Mouse (Mus musculus): ENCODE results near the gene Tmtc2. TPM values are rescaled to one million over a fixed set of nuclear protein-coding genes. Genes with fewer than 3 reads are reported as not detected.

Tmtc2 gene
- total RNA-seq, 2 experiments from 2014 or later, result 11.5 to 12.7 TPM

GRCm38 (mm10) chr10:105232864-105233263 is 341.4 kb downstream of the Tmtc2 start:
- no peak overlapping the region for H3K27ac ChIP-seq
- intact Hi-C loops (cut with DNase I), result no loop called here
- DNase-seq (ENCODE audit: extremely low spot score in 1 of 2, low spot score in 2 of 2), result no peak
- TF ChIP-seq CTCF (IDR thresholded peaks at IDR 0.05), result no peak
- H3K4me3 ChIP-seq, result no peak overlapping the region

- intact Hi-C loops (cut with DNase I), result no loop called here
- no peak overlapping the region for H3K27ac ChIP-seq
- H3K4me3 ChIP-seq, result no peak overlapping the region
- TF ChIP-seq CTCF (IDR thresholded peaks at IDR 0.05), result no peak
- DNase-seq (ENCODE audit: extremely low spot score in 1 of 2, low spot score in 2 of 2), result no peak
These were observed 343.8 kb downstream of the Tmtc2 start for GRCm38 (mm10) chr10:105230416-105230815.

GRCm38 (mm10) chr10:105228623-105229022 is 345.6 kb downstream of the Tmtc2 start:
- no peak for DNase-seq (ENCODE audit: extremely low spot score in 1 of 2, low spot score in 2 of 2)
- H3K4me3 ChIP-seq, result no peak overlapping the region
- H3K27ac ChIP-seq, result no peak overlapping the region
- no peak for TF ChIP-seq CTCF (IDR thresholded peaks at IDR 0.05)
- intact Hi-C loops (cut with DNase I), result no loop called here

DNA sequence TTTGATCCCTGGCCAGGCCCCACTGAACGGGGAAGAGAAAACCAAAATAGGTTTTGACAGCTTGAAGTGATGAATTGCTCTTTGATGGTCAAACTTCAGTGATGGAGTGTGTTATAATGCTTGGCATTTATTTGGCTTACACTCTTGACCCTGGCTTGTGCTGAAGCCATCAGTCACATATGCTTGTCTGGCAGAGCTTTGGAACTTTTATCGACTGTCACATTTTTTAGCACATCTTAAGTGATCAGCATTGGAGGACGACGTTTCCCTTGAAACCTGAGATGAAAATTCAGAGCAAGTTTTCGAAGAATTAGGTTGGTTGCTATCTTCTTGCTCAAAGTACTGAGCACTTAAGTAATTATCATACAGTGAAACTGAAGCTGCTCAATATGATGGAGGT is 346.6 kb downstream of the Tmtc2 start:
- intact Hi-C loops (cut with DNase I), result no loop called here
- TF ChIP-seq CTCF (IDR thresholded peaks at IDR 0.05), result no peak
- Histone ChIP-seq H3K4me3 (no peak overlapping the region), H3K27ac (no peak overlapping the region)
- no peak for DNase-seq (ENCODE audit: extremely low spot score in 1 of 2, low spot score in 2 of 2)

GRCm38 (mm10) chr10:105225714-105226113 is 348.5 kb downstream of the Tmtc2 start:
- no peak for DNase-seq (ENCODE audit: extremely low spot score in 1 of 2, low spot score in 2 of 2)
- intact Hi-C loops (cut with DNase I), result no loop called here
- Histone ChIP-seq H3K4me3 (no peak overlapping the region), H3K27ac (no peak overlapping the region)
- TF ChIP-seq CTCF (IDR thresholded peaks at IDR 0.05), result no peak

DNA sequence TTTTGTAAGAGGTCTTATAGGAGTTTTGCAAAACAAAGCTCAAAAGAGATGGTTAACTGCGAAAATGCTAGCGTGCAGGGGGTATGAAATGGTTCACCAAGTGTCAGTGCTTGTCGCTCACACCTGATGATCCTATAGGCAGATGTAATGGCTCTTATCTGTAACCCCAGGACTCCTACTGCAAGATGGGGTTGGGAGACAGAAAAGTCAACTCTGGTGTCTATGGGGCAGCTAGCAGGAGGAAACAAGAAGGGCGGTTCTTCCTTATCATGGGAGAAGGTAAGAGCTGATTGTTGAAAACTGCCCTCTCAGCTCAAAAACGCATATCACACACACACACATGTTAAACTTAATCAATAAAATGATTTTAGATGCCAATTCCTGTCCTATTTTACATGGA is 351.3 kb downstream of the Tmtc2 start:
- Histone ChIP-seq H3K27ac (no peak overlapping the region), H3K4me3 (no peak overlapping the region)
- intact Hi-C loops (cut with DNase I), result no loop called here
- no peak for DNase-seq (ENCODE audit: extremely low spot score in 1 of 2, low spot score in 2 of 2)
- TF ChIP-seq CTCF (IDR thresholded peaks at IDR 0.05), result no peak

- no peak for DNase-seq (ENCODE audit: extremely low spot score in 1 of 2, low spot score in 2 of 2)
- H3K4me3 ChIP-seq, result no peak overlapping the region
- intact Hi-C loops (cut with DNase I), result no loop called here
- TF ChIP-seq CTCF (IDR thresholded peaks at IDR 0.05), result no peak
- H3K27ac ChIP-seq, result no peak overlapping the region
These were observed 372.8 kb downstream of the Tmtc2 start for GRCm38 (mm10) chr10:105201491-105201890.

DNA sequence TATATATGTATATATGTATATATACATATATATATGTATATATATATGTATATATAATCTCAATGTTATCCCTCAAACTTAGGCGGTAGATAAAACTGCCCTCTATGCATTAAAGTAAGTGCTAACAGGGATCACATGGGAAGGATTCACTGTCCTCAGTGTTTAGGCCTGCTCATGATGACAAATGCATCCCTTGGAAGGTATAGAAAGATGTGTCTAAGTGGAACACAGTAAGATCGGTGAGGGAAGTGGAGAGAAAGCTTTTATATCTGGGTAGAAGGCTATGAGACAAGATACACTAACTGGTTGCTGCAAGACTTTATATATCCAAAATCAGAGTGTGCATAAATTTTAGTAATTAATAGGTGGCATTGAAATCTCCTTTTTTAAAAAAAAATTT is 373.6 kb downstream of the Tmtc2 start:
- no peak overlapping the region for H3K4me3 ChIP-seq
- no peak for TF ChIP-seq CTCF (IDR thresholded peaks at IDR 0.05)
- DNase-seq (ENCODE audit: extremely low spot score in 1 of 2, low spot score in 2 of 2), result no peak
- intact Hi-C loops (cut with DNase I), result no loop called here
- no peak overlapping the region for H3K27ac ChIP-seq

DNA sequence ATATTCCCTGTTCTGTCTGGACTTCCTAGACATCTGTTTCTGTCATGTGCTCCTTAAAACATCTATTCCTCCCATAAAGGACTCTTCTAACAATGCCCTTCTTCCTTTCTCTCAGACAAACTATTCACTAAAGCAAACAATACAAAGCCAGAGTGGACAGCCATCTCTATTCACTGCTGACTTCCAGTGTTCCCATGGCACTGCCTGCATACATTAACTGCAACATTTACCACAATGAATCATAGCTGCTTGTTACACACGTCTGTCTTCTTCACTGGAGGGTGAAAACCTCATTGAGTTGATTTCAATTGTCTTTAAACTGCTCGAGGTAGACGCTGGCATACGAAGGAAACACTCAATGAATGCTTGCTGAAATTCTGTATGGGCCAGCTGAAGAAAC is 374.2 kb downstream of the Tmtc2 start:
- no peak overlapping the region for H3K27ac ChIP-seq
- DNase-seq (ENCODE audit: extremely low spot score in 1 of 2, low spot score in 2 of 2), result no peak
- intact Hi-C loops (cut with DNase I), result no loop called here
- TF ChIP-seq CTCF (IDR thresholded peaks at IDR 0.05), result no peak
- no peak overlapping the region for H3K4me3 ChIP-seq

DNA sequence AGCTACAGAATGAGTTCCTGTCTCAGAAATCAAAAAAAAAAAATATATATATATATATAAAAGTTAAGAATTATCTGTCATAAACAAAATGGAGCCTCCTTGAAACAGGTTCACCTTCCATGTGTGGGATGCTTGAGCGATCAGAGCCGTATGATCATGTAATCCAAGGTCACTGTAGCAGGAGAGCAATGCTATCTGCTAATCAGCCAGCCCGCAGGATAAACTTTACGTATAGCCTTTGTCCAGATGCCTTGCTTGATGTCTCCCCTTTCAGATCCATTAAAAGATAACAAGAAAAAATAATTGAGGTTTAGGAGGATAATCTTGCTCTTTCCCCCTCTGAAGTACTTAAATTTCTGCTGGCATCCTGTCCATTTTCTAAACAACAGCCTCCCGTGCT is 374.7 kb downstream of the Tmtc2 start:
- no peak for DNase-seq (ENCODE audit: extremely low spot score in 1 of 2, low spot score in 2 of 2)
- no peak for TF ChIP-seq CTCF (IDR thresholded peaks at IDR 0.05)
- no peak overlapping the region for H3K4me3 ChIP-seq
- no peak overlapping the region for H3K27ac ChIP-seq
- intact Hi-C loops (cut with DNase I), result no loop called here

DNA sequence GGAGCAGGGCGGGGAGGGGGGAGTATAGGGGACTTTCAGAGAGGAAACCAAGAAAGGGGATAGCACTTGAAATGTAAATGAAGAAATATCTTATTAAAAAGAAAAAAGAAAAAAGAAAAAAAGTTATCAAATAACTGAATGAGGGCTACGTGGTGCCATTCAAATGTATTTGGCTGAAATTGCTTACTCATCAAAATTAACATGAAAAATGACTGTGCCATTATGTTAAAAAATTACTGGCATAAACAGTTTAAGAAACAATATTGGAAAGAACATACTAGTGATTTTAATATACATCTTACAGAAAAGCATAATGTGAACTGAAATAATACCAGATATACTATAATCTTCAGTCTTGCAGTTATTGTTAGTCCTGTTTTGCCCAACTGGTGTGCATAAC is 378.9 kb downstream of the Tmtc2 start:
- no peak for TF ChIP-seq CTCF (IDR thresholded peaks at IDR 0.05)
- no peak for DNase-seq (ENCODE audit: extremely low spot score in 1 of 2, low spot score in 2 of 2)
- intact Hi-C loops (cut with DNase I), result no loop called here

GRCm38 (mm10) chr10:105193756-105194460 is 380.3 kb downstream of the Tmtc2 start:
- intact Hi-C loops (cut with DNase I), result loop anchor here (5.0 kb wide), 1 partner anchor 93 kb away; no protein-coding TSS in a partner anchor
- no peak overlapping the region for H3K4me3 ChIP-seq
- DNase-seq (ENCODE audit: extremely low spot score in 1 of 2, low spot score in 2 of 2), result no peak
- no peak for TF ChIP-seq CTCF (IDR thresholded peaks at IDR 0.05)
- H3K27ac ChIP-seq, result no peak overlapping the region

More for the DNA sequence above, 378.9 kb downstream of the Tmtc2 start:
- H3K27ac ChIP-seq, result no peak overlapping the region
- no peak overlapping the region for H3K4me3 ChIP-seq

DNA sequence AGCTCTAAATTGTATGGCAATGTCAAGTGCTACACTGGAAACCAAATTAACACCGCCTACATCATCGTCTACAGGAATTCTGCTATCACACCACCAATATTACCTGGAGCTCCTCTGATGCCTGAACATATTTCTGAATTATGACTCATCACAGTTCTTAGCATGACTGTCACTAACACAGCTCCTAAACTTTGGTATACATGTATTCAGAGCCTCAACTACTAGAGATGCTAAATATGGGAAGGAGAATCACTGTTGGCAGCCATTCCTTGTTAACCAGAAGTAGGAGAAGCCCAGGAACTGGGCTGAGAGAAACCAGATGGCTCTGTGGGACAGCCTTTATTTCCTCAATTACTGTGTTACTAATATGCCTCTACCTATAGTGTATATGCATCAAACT is 382.2 kb downstream of the Tmtc2 start:
- no peak for TF ChIP-seq CTCF (IDR thresholded peaks at IDR 0.05)
- no peak overlapping the region for H3K27ac ChIP-seq
- DNase-seq (ENCODE audit: extremely low spot score in 1 of 2, low spot score in 2 of 2), result no peak
- intact Hi-C loops (cut with DNase I), result loop anchor here (5.0 kb wide), 1 partner anchor 95 kb away; no protein-coding TSS in a partner anchor
- H3K4me3 ChIP-seq, result no peak overlapping the region
